Mouse (Mus musculus): ENCODE data around the gene Dpp10. TPM values are rescaled to one million over a fixed set of nuclear protein-coding genes. Genes with fewer than 3 reads are reported as not detected.

Gene Dpp10
- 1 to 10 TPM; 1.5 to 1.6 TPM for total RNA-seq (2021)
- long read RNA-seq, experiment 1, result 0 reads
- long read RNA-seq, experiment 2, full-length matches to known transcripts, result 1 of 1 reads
- long read RNA-seq, experiment 2, partial matches to known transcripts, result 0 of 1 reads
- long read RNA-seq, experiment 2, other reads (novel, unspliced or antisense), result 0 of 1 reads

DNA sequence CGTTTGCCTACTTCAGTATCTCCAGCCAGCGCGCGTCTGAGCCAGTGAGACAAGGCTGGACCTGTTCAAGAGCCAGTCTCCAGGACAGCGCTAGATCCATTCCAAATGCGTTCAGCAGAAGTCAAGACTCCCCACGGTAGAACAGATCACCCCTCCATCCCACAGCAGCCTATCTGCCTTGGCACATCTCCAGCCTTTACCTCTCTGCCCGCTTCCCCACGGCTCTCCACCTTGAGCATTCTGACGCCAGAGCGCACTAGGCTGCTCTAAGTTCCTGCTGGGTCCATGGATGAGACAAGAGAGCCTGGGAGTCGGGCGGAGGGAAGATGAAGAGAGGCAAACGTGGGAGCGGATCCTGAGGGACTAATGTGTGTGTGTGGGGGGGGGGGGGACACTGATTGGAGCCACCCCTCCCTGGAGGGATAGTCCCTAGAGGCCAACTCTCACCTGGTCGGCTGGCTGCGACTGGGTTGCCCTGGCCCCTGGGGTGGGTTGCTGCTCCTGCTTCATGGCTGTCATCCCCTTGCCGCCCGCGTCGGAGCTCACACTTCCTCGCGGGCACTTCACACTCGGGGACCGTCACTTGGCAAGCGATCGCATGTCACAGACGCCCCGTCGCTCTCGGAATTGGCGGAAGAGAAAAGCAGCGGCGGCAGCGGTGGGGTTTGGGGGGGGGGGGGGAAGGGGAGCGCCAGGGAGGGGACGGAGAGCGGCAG lies at the start of gene Dpp10:
Gene Dpp10, minus strand, starts transcription at position 635 of the 716 bp plus-strand sequence.
- DNase-seq (ENCODE audit: low spot score in 2 of 2), result no peak

DNA sequence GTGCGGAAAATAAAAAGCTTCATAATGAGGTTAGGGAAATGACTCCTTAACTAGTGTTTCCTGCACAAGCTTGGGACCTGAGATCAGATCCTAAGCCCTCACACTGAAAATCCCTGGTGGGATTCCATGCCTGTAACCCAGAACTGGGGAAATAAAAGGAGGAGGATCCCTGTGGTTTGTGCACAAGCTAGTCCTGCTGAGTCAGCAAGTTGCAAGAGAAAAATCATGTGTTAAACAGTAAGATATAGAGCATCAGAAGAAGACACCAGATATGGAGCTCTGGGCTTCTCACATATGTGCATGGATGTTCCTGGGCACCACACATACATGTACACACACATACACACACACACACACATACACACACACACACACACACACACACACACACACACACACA lies 3.2 kb upstream of the Dpp10 start:
- no peak for DNase-seq (ENCODE audit: low spot score in 2 of 2)

- DNase-seq (ENCODE audit: low spot score in 2 of 2), result no peak
These were observed 472 bp upstream of the Dpp10 start for GRCm38 (mm10) chr1:124045761-124046300.

DNA sequence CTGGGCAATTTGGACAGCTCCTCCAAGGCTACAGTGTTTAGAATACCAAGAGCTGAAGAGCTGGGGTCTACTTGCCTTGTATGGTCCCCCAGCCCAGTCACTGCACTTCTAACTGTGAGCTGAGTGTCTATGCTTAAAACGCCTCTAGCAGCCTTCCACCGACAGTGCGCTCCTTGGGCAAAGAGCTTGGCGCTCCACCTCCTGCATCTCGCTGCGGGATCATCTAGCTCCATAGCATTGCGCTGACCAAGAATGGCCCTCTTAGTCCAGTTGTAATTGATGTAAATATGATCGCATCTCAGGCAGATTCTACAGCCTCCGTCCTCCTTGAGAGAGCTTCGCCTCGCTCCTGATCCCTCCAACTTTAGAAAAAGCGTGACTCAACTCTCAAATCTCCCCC lies 1.2 kb downstream of the Dpp10 start:
- DNase-seq (ENCODE audit: low spot score in 2 of 2), result no peak

DNA sequence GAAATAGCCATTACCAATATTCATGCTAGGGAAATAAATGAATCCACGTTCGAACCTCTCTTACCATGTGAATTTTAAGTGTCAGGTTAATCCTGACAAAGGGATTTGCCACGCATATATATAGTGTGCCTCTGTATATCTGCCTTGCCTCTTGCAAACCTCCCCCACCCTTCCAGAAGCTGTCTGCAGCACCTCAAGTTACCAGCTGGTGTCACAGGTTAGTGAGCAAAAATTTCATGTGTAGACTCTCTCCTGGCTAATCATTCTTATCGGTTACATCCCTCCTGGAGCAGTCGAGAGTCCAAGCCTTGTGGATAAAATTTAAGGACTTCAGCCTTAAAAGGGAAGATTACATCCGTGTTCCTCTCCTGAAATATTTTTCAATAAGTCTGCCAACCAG lies 1.9 kb downstream of the Dpp10 start:
- DNase-seq (ENCODE audit: low spot score in 2 of 2), result no peak

DNA sequence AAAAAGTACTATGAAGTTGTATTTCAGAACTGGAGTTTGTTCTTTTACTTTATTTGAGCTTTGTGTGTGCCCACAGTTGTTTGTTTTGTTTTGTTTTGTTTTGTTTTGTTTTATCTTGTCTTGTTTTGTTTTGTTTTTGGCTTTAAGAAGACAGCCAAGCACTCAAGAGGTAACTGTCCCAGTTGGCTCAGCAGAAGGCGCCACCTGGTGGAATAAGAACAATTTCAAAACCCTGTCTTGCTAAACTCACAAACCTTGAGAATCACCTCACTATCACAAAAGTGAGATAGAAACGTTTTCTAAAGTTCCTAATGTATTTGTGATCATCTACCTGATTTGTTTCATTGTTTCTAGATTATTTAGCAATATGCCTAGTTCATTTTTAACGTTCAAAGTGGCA lies 3.8 kb downstream of the Dpp10 start:
- DNase-seq (ENCODE audit: low spot score in 2 of 2), result no peak

DNA sequence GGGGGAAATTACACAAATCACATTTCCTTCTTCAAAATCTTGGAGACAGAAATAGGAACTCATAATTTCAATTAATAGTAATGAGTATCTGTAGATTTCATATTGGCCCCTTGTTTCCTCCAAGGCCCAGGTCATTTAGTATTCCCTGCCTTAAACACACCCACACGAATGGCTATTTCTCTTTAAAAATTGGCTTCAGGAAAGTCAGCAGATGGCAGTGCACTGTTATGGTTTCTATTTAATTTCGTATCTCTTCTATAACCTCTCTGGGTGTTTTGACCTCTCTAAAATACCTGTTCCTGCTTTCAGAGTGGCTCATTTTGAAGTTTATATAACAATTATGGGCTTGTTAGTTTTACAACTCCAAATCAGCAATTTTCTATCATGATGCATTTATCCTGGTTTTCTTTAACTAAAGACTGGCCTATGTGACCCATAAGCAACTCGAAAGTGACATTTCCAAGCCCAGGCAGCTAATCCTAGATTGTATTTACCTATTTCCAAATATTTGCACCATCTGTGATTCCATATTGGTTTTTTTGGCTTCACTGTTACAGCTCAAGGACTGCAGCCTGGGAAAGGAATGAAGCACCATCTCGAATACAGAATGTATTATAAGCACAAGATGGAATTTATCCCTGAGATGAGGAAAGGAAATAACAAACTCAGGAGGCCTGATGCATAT lies 9.9 kb downstream of the Dpp10 start:
- DNase-seq (ENCODE audit: low spot score in 2 of 2), result no peak

DNA sequence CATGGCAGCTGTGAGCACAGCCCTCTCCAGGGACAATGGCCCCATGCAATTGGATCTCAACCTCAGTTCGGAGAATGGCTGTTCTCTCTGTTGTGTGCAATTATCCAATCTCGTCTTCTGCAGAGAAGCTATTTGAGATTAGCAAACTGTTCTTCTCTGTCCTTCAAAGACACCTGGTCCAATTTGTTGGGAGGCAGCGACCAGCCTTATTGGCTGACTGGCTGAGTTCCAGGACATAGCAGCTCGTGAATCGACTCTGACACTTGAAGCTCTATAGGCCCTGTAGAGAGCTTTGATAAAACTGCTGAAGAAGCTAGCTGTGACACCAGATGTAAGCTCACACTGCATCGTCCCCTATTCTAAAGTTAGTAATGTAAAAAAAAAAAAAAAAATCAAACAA lies 12.7 kb downstream of the Dpp10 start:
- DNase-seq (ENCODE audit: low spot score in 2 of 2), result no peak

DNA sequence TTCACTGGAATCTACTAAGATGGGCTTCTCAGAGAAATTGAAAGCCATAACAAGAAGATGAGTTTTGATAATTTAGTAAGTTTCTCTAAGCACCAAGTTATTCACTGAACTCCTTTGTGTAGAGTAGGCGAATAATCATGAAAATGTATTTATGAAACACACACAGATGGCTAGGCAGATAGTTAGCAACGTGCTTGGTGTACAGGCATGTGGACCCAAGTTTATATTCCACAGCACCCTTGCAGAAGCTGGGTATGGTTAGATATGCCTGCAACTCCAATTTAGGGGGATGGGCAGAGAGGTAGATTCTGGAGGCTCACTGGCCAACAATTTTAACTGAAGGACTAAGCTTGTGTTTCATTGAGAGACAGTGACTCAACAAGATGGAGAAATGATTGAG lies 13.4 kb downstream of the Dpp10 start:
- DNase-seq (ENCODE audit: low spot score in 2 of 2), result no peak

DNA sequence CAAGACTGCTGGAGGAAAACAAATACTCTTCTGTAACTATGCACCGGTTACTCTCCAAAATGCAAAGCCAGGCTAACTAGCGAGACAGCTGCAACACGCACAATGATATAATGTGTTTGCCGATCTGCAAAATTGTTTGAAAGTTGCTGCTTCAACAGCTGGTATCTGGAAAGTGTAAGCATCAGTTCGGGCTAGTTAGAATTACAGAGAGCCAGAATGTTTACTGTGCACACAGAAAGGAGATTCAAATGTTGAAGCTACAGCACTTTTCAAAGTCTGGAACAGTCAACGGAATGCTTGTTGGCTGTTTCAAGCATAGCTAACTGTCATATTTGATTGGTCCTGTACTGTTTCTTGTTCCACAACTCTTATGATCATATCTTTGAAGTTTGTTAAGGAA lies 42.6 kb downstream of the Dpp10 start:
- DNase-seq (ENCODE audit: low spot score in 2 of 2), result no peak

DNA sequence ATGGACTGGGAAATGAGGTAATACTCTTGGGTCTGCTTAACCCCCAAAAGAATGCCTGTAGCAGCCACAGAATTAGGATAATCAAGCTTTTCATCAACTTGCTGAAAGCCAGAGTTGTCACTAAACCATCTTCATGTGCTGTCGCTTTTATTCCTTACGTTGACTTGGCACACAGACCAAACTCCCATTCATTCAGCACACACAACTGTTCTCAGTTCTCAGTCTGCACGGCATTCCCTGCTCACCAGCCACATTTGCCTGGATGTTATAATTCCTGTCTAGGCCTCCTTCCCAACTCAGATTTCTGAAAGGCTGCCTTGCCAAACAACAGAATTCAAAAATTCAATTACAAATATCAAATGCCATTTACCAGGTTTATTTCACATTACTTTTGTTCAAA lies 49.6 kb downstream of the Dpp10 start:
- no peak for DNase-seq (ENCODE audit: low spot score in 2 of 2)

- no peak for DNase-seq (ENCODE audit: low spot score in 2 of 2)
These were observed 59.9 kb downstream of the Dpp10 start for GRCm38 (mm10) chr1:123985324-123986024.

DNA sequence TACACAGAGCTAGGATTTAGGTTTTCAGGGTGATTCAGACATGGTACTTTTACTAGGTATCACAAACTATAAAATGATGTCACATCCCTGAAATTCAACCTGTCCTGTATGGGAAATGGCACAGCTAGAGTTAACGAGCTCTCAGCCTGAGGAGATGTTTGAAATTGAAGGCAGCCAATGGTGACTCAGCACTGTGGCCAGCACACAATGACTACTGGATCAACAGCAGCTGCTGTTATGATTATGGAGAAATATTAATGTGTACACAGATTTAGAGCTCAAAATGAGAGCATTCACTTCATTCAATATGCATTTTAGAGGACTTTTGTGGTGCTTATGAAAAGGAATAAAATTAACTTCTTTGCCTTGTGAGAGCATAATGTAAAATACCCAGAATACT lies 66.8 kb downstream of the Dpp10 start:
- no peak for DNase-seq (ENCODE audit: low spot score in 2 of 2)

GRCm38 (mm10) chr1:123974621-123975020 lies 70.7 kb downstream of the Dpp10 start:
- no peak for DNase-seq (ENCODE audit: low spot score in 2 of 2)

GRCm38 (mm10) chr1:123946149-123946548 lies 99.2 kb downstream of the Dpp10 start:
- DNase-seq (ENCODE audit: low spot score in 2 of 2), result no peak

GRCm38 (mm10) chr1:123940826-123941225 lies 104.5 kb downstream of the Dpp10 start:
- no peak for DNase-seq (ENCODE audit: low spot score in 2 of 2)

DNA sequence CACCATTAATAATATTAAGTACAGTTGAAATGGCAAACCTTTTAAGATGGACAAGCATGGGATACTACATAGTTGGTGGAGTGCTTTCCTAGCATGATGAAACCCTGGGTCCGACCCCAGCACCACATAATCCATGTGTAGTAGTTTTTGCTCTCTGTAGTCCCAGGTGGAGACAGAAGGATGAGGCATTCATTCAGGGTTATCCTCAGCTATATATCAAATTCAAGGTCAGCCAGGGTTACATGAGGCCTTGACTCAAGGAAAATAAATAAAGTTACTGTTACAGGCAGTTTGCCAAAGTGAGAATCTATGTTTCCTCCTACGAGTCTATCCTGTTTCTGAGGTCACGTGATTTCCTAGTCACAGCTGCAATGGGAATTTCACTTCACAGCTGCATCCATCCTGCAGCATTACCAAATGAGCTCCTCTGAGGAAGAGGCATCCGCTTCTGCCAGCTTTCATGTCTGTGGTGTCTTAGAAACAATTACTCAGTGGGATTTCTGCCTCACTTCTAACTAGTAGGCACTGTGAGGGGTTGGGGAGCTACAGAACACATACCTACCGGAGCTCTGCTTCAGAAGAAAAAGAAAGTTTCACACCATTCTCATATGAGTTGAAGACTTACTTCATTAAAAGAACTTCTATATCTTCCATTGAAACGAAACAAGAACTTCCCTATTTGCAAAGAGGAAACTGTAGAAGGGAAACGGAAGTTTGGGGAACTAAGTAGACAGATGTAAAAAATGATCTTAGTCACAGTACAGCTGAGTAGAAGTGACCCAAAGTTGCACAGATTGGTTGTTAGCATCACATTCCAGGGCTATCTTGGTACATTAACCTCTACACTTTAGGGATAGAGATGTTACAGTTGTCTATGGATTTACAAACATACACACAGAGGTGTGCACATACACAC lies 111.3 kb downstream of the Dpp10 start:
- no peak for DNase-seq (ENCODE audit: low spot score in 2 of 2)

- no peak for DNase-seq (ENCODE audit: low spot score in 2 of 2)
These were observed 117.4 kb downstream of the Dpp10 start for GRCm38 (mm10) chr1:123928003-123928370.

- DNase-seq (ENCODE audit: low spot score in 2 of 2), result no peak
These were observed 117.9 kb downstream of the Dpp10 start for GRCm38 (mm10) chr1:123927278-123928002.

DNA sequence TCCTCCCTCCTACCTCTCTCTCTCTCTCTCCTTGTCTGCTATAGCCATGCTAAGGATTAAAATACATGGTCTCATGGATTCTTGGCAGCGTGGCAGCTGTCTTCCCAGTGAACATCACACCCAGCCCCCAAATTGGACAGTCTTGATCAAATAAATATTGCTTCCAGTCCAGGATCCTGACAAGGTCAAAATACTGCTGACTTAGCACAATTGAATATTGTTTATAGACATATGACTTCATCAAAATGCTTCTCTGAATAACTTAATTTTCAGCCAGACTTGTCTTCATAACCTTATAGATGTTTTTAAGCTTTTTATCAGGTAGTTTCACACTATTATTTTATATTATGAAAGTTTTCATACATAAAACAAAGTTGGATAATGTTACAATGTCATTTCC lies 120.5 kb downstream of the Dpp10 start:
- DNase-seq (ENCODE audit: low spot score in 2 of 2), result no peak

All from adrenal gland, postnatal 4 days (tissue).